Mouse (Mus musculus) C2C12 (cell line): ENCODE data around the gene Pcbp3.

Source experiments
- CTCF ChIP-seq: IDR thresholded peaks from one replicate; pipeline ENCODE4 v1.5.1; 2011; ENCODE audit not compliant: control insufficient read depth, insufficient read depth, insufficient read length
- FOSL1 ChIP-seq: IDR thresholded peaks from one replicate; pipeline ENCODE4 v1.8.0; 2011; ENCODE audit warnings: mild to moderate bottlenecking, low read length; ENCODE audit not compliant: poor library complexity, insufficient read depth, severe bottlenecking
- MAX ChIP-seq: IDR thresholded peaks from one replicate; pipeline ENCODE4 v1.6.1; 2011; ENCODE audit warnings: mild to moderate bottlenecking, control low read depth

DNA sequence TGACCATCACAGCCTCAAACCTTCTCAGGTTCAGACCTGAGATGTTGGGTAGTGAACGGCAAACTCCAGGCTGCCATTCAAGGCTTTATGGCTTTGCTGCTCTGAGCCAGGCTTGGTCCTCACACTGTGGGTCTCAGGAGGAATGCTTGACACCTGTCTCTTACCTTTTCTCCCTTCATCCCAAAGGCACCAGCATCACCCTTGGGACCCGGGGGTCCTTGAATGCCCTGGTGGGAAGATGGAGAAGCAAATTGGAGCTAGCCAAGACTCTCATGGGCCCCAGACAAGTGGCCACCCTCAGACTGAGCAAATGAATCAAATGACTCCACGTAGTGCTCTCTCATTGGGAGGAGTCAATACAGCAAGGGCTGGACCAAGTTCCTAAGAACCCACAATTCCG lies 244.1 kb downstream of the Pcbp3 start:
- TF ChIP-seq FOSL1 (no peak), CTCF (no peak), MAX (no peak)
